Mouse (Mus musculus): ENCODE measurements around the gene Pprc1. TPM values are rescaled to one million over a fixed set of nuclear protein-coding genes. Genes with fewer than 3 reads are reported as not detected.

The Pprc1 gene
- polyA plus RNA-seq, 1 experiment from 2014 or later: 22.0 TPM

GRCm38 (mm10) chr19:46037243-46037924 lies 7.3 kb upstream of the Pprc1 start:
- 5% methylated on average over 6 of the region's 6 CpGs for WGBS

GRCm38 (mm10) chr19:46037925-46038850 lies 6.5 kb upstream of the Pprc1 start:
- peak overlapping the region; percentile 93 for H3K4me2 ChIP-seq
- peaks cover 30% of the 10 kb centered on the region for H3K36me3 ChIP-seq (replicated peaks)
- H3K9ac ChIP-seq: peak overlapping the region; percentile 79
- 6% methylated on average over 13 of the region's 13 CpGs for WGBS
- H3K4me3 ChIP-seq: peak overlapping the region; percentile 77
- ATAC-seq (replicated peaks): 0 out of 2 replicates have a peak, but pooled peaks have one; percentile 3
- H3K9me3 ChIP-seq: no peaks in the 10 kb centered on the region
- no peaks in the 10 kb centered on the region for H3K27me3 ChIP-seq (replicated peaks)
- peak overlapping the region; percentile 98 for H3K27ac ChIP-seq
- peaks cover 65% of the 10 kb centered on the region for H3K4me1 ChIP-seq

More at GRCm38 (mm10) chr19:46037243-46037924, 7.3 kb upstream of the Pprc1 start:
- Histone ChIP-seq H3K4me3 (peak overlapping the region; percentile 77), H3K9ac (peak overlapping the region; percentile 79), H3K27me3 (replicated peaks) (no peaks in the 10 kb centered on the region), H3K27ac (peak overlapping the region; percentile 50), H3K4me1 (peaks cover 57% of the 10 kb centered on the region), H3K9me3 (no peaks in the 10 kb centered on the region), H3K36me3 (replicated peaks) (peaks cover 37% of the 10 kb centered on the region), H3K4me2 (peak overlapping the region; percentile 93)
- no peak for ATAC-seq (replicated peaks)

GRCm38 (mm10) chr19:46038851-46039260 lies 5.8 kb upstream of the Pprc1 start:
- peak; percentile 9 for ATAC-seq (replicated peaks)
- WGBS: 0% methylated on average over 16 of the region's 17 CpGs

DNA sequence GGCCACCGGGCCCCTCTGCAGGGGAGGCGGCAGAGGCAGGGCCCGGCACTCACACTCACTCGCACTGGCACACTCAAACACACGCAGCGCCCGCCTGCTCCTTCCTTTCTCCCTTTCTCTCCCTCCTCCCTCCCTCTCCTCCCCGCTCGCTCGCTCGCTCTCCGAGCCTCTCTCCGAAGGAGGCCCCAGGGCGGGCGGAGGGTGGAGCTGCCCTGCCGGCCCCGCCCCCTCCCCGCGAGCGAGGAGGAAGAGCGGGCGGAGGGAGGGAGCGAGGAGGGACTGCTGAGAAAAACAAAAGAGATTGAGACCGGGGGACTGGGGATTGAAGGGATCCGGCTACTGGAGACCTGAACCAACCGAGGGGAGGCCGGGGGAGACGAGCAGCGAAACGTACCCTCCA lies 5.2 kb upstream of the Pprc1 start:
- WGBS: 2% methylated on average over 25 of the region's 30 CpGs
- Histone ChIP-seq H3K27me3 (replicated peaks) (no peaks in the 10 kb centered on the region), H3K36me3 (replicated peaks) (peaks cover 17% of the 10 kb centered on the region), H3K4me2 (peak overlapping the region; percentile 93), H3K9me3 (no peaks in the 10 kb centered on the region), H3K9ac (peak overlapping the region; percentile 79), H3K4me1 (peaks cover 77% of the 10 kb centered on the region), H3K4me3 (peak overlapping the region; percentile 77), H3K27ac (peak overlapping the region; percentile 98)
- peak; percentile 68 for ATAC-seq (replicated peaks)

More at GRCm38 (mm10) chr19:46038851-46039260, 5.8 kb upstream of the Pprc1 start:
- Histone ChIP-seq H3K9ac (peak overlapping the region; percentile 79), H3K36me3 (replicated peaks) (peaks cover 23% of the 10 kb centered on the region), H3K4me3 (peak overlapping the region; percentile 77), H3K27ac (peak overlapping the region; percentile 98), H3K4me1 (peaks cover 72% of the 10 kb centered on the region), H3K4me2 (peak overlapping the region; percentile 93), H3K27me3 (replicated peaks) (no peaks in the 10 kb centered on the region), H3K9me3 (no peaks in the 10 kb centered on the region)

- H3K4me1 ChIP-seq: peaks cover 77% of the 10 kb centered on the region
- no peaks in the 10 kb centered on the region for H3K27me3 ChIP-seq (replicated peaks)
- peak overlapping the region; percentile 77 for H3K4me3 ChIP-seq
- no peaks in the 10 kb centered on the region for H3K9me3 ChIP-seq
- peak overlapping the region; percentile 98 for H3K27ac ChIP-seq
- WGBS: 32% methylated on average over 14 of the region's 14 CpGs
- peaks cover 8% of the 10 kb centered on the region for H3K36me3 ChIP-seq (replicated peaks)
- peak overlapping the region; percentile 93 for H3K4me2 ChIP-seq
- peak overlapping the region; percentile 79 for H3K9ac ChIP-seq
- no peak for ATAC-seq (replicated peaks)
Measured at GRCm38 (mm10) chr19:46040149-46040902, 4.4 kb upstream of the Pprc1 start.

DNA sequence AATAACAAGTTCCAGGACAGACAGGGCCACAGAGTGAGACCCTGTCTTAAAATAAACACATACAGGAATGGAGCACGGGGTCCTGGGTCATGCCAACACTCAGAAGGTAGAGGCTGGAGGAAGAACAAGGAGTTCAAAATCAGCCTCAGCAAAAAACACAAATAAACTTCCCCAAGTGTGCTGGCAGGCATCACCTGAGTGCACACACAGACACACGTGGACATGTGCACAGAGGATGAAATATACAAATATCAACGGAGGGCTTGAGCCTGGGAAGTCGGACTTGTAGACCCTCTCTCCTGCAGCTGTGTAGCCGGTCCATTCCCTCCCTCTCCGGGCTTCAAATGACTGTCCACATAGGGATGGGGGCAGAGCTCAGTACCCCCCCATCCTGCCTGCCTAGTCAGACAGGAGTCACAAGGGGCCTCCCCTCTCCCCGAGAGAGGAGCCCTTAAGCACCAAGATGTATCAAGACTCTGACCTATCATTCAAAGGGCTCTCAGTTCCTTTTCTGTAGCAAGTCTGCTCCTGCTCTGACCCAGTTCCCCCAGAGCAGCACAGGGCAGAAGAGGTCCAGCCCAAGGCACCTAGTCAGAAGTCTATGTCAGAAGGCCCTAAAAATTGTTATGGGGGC lies 3.3 kb upstream of the Pprc1 start:
- 10% methylated on average over 7 of the region's 7 CpGs for WGBS
- Histone ChIP-seq H3K36me3 (replicated peaks) (no peaks in the 10 kb centered on the region), H3K9ac (peak overlapping the region; percentile 61), H3K27me3 (replicated peaks) (no peaks in the 10 kb centered on the region), H3K4me3 (peak overlapping the region; percentile 95), H3K4me1 (peaks cover 79% of the 10 kb centered on the region), H3K4me2 (peak overlapping the region; percentile 93), H3K27ac (peak overlapping the region; percentile 98), H3K9me3 (no peaks in the 10 kb centered on the region)
- ATAC-seq (replicated peaks): no peak

DNA sequence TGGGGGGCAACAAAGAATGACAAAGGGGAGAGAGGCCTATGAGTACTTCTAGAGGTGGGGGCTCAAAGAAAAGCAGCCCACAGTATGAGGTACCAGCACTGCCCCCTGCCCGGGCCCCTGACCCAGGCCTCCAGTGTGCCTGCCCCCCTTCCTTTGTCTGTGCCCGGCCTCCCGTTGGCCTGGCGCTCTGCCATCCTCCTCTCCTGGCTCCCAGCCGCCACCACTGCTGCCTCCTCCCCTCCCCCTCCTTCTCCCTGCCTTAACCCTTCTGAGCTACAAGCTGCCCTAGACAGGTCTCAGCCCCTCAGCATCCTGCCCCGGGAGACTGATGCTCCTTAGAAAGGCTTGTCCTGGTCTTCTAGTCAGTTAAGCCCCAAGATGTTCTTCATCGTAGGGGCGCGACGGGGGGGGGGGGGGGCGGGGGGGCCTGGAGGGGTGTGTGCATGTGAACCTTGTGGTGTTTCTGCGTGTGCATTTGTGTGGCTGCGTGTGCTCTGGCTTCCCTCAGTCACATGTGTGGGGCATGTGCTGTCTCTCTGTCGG lies 2.7 kb upstream of the Pprc1 start:
- Histone ChIP-seq H3K9ac (peak overlapping the region; percentile 61), H3K4me1 (peaks cover 78% of the 10 kb centered on the region), H3K27ac (peak overlapping the region; percentile 98), H3K9me3 (no peaks in the 10 kb centered on the region), H3K4me3 (peak overlapping the region; percentile 95), H3K27me3 (replicated peaks) (no peaks in the 10 kb centered on the region), H3K36me3 (replicated peaks) (no peaks in the 10 kb centered on the region), H3K4me2 (peak overlapping the region; percentile 93)
- WGBS: 2% methylated on average over 10 of the region's 14 CpGs
- peak; percentile 20 for ATAC-seq (replicated peaks)

GRCm38 (mm10) chr19:46042476-46043011 lies 2.1 kb upstream of the Pprc1 start:
- peak overlapping the region; percentile 95 for H3K4me3 ChIP-seq
- H3K9ac ChIP-seq: peak overlapping the region; percentile 61
- H3K27ac ChIP-seq: peak overlapping the region; percentile 98
- peak overlapping the region; percentile 93 for H3K4me2 ChIP-seq
- peak; percentile 10 for ATAC-seq (replicated peaks)
- H3K9me3 ChIP-seq: no peaks in the 10 kb centered on the region
- H3K4me1 ChIP-seq: peaks cover 73% of the 10 kb centered on the region
- H3K36me3 ChIP-seq (replicated peaks): no peaks in the 10 kb centered on the region
- H3K27me3 ChIP-seq (replicated peaks): no peaks in the 10 kb centered on the region
- 4% methylated on average over 6 of the region's 6 CpGs for WGBS

GRCm38 (mm10) chr19:46043380-46043779 lies 1.3 kb upstream of the Pprc1 start:
- Histone ChIP-seq H3K27me3 (replicated peaks) (no peaks in the 10 kb centered on the region), H3K36me3 (replicated peaks) (no peaks in the 10 kb centered on the region), H3K4me1 (peaks cover 64% of the 10 kb centered on the region), H3K4me3 (peak overlapping the region; percentile 95), H3K4me2 (peak overlapping the region; percentile 93), H3K27ac (peak overlapping the region; percentile 98), H3K9ac (peak overlapping the region; percentile 27; the same call in 1 of the 2 replicates), H3K9me3 (no peaks in the 10 kb centered on the region)
- 56% methylated on average over 7 of the region's 7 CpGs for WGBS
- ATAC-seq (replicated peaks): no peak

GRCm38 (mm10) chr19:46044993-46045695 lies 458 bp downstream of the Pprc1 start, which contains the start of gene Ldb1:
Gene Ldb1 (minus strand): TSS chr19:46045214.
- peak; percentile 77 for ATAC-seq (replicated peaks)
- Histone ChIP-seq H3K27ac (peak within 1 kb of the TSS; percentile 98), H3K9ac (peak within 1 kb of the TSS; percentile 94), H3K9me3 (no peaks in the 10 kb centered on the region), H3K27me3 (replicated peaks) (no peaks in the 10 kb centered on the region), H3K4me2 (peak within 1 kb of the TSS; percentile 93), H3K4me1 (peaks cover 56% of the 10 kb centered on the region), H3K4me3 (peak within 1 kb of the TSS; percentile 95), H3K36me3 (replicated peaks) (no peaks in the 10 kb centered on the region)
- under 1% methylated on average over 76 of the region's 84 CpGs for WGBS
